ENCODE assay signal across 30 mouse cellular contexts in the genomic region with DNA sequence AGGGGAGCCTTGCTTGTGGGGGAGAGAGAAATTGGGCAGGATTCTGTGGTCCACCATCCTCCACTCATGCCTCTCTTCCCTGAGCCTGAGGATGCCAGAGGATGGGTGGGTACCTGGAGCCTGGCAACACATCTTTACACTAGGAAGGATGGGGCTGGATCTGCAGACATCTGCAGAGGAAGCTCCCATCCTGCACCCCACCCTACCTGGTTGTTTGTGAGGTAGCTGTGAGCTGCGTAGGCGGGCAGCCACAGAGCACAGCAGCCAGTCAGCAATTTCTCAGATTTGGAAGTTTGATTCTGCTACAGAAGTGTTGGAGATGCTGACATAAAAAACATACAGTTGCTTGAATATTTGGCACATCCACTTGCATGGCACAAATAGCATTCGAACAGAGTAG. TPM values are rescaled to one million over a fixed set of nuclear protein-coding genes. Genes with fewer than 3 reads are reported as not detected.
DNase-seq lines count a peak whose midpoint lies in the region; ATAC-seq and TF ChIP-seq lines count a peak whose summit lies in the region.
"Had no signal": no experiment of that assay in that cellular context is flagged by ENCODE, and none has a peak within 500 bp of the region (broad histone marks: within the 10 kb centered on the region; RNA-seq: fewer than 3 reads in every experiment).

No protein-coding gene starts in this region.

- ATAC-seq in activated CD4-positive, CD25-positive, alpha-beta regulatory T cell, adult 4 months = peak; percentile 48
- ATAC-seq in forebrain, postnatal 0 days = no peak
- ATAC-seq: forebrain, embryonic 13.5 days; midbrain, embryonic 16.5 days; Patski had no signal

- no peaks in the 10 kb centered on the region for H3K9me3 ChIP-seq in forebrain, postnatal 0 days (ENCODE audit: low read length)
- H3K9me3 ChIP-seq: embryonic facial prominence, embryonic 10.5 days; embryonic facial prominence, embryonic 15.5 days; forebrain, embryonic 13.5 days; heart, embryonic 12.5 days; kidney, embryonic 15.5 days; limb, embryonic 12.5 days; liver, embryonic 15.5 days; lung, embryonic 15.5 days; neural tube, embryonic 12.5 days had no signal

- H3K4me3 ChIP-seq in forebrain, postnatal 0 days (ENCODE audit: low read depth, low read length) = no peak overlapping the region
- H3K4me3 ChIP-seq: embryonic facial prominence, embryonic 10.5 days; embryonic facial prominence, embryonic 15.5 days; forebrain, embryonic 13.5 days; heart, embryonic 12.5 days; kidney, embryonic 15.5 days; layer of hippocampus, adult 2 months; left cerebral cortex, adult 2 months; limb, embryonic 12.5 days; liver, embryonic 15.5 days; lung, embryonic 15.5 days; neural tube, embryonic 12.5 days had no signal

- no peak overlapping the region for H3K9ac ChIP-seq in forebrain, postnatal 0 days
- H3K9ac ChIP-seq: embryonic facial prominence, embryonic 15.5 days; forebrain, embryonic 13.5 days; heart, embryonic 12.5 days; hindbrain, embryonic 14.5 days; kidney, embryonic 15.5 days; limb, embryonic 12.5 days; liver, embryonic 15.5 days; lung, embryonic 15.5 days; neural tube, embryonic 12.5 days had no signal

- H3K4me2 ChIP-seq in forebrain, postnatal 0 days (ENCODE audit: low read depth) = no peak overlapping the region
- H3K4me2 ChIP-seq: embryonic facial prominence, embryonic 15.5 days; forebrain, embryonic 13.5 days; heart, embryonic 12.5 days; hindbrain, embryonic 14.5 days; kidney, embryonic 15.5 days; limb, embryonic 12.5 days; liver, embryonic 15.5 days; lung, embryonic 15.5 days; midbrain, embryonic 11.5 days; neural tube, embryonic 12.5 days had no signal

- no peaks in the 10 kb centered on the region for H3K36me3 ChIP-seq in forebrain, postnatal 0 days (ENCODE audit: insufficient read depth)
- H3K36me3 ChIP-seq: embryonic facial prominence, embryonic 10.5 days; embryonic facial prominence, embryonic 15.5 days; heart, embryonic 12.5 days; kidney, embryonic 15.5 days; limb, embryonic 12.5 days; liver, embryonic 15.5 days; lung, embryonic 15.5 days; neural tube, embryonic 12.5 days had no signal

- no peak for TF ChIP-seq CTCF in forebrain, postnatal 0 days (IDR thresholded peaks at IDR 0.05; ENCODE audit: low read depth)

- H3K4me1 ChIP-seq in forebrain, postnatal 0 days (ENCODE audit: insufficient read depth) = no peaks in the 10 kb centered on the region
- H3K4me1 ChIP-seq: embryonic facial prominence, embryonic 15.5 days; forebrain, embryonic 13.5 days; kidney, embryonic 15.5 days; neural tube, embryonic 12.5 days had no signal

- H3K27me3 ChIP-seq in forebrain, postnatal 0 days (ENCODE audit: insufficient read depth, low read length) = no peaks in the 10 kb centered on the region
- H3K27me3 ChIP-seq: embryonic facial prominence, embryonic 15.5 days; kidney, embryonic 15.5 days; limb, embryonic 12.5 days; lung, embryonic 15.5 days; neural tube, embryonic 12.5 days; Patski had no signal

- peak; percentile 65 for DNase-seq in thymus, postnatal 14 days
- DNase-seq in thymus, postnatal 0 days (ENCODE audit: low spot score) = no peak
- peak; percentile 60 for DNase-seq in thymus, postnatal 25 days
- no peak for DNase-seq in forebrain, postnatal 0 days
- DNase-seq in spleen, postnatal 10 days (ENCODE audit: low spot score in 2 of 2) = no peak
- no peak for DNase-seq in adrenal gland, adult (ENCODE audit: inconsistent age in 2 of 2, low spot score in 1 of 2)
- DNase-seq: adrenal gland, adult 8-10 months; cerebellum, adult 8-10 months; cerebellum, postnatal 25 days; gastrocnemius, postnatal 14 days; kidney, adult 18-20 months; kidney, postnatal 25 days; lung, postnatal 36 days; right cerebral cortex, postnatal 14 days had no signal

- no peak overlapping the region for H3K27ac ChIP-seq in forebrain, postnatal 0 days (ENCODE audit: low read depth, low read length)
- H3K27ac ChIP-seq: embryonic facial prominence, embryonic 10.5 days; embryonic facial prominence, embryonic 15.5 days; forebrain, embryonic 13.5 days; hindbrain, embryonic 14.5 days; kidney, embryonic 15.5 days; layer of hippocampus, adult 2 months; left cerebral cortex, adult 2 months; limb, embryonic 12.5 days; liver, embryonic 15.5 days; lung, embryonic 15.5 days; neural tube, embryonic 12.5 days had no signal

- 89% methylated on average over 3 of the region's 3 CpGs for whole genome bisulfite sequencing in forebrain, postnatal 0 days

RNA-seq across cellular contexts. Expression of gene Ets1, which starts 15.6 kb away (rescaled TPM):
- 324 and 355 TPM in 2 replicates for polyA plus RNA-seq in thymus, postnatal 0 days (2015; fragmentation: Nextera tagmentation; extraction: Ambion mirVana)
- 100 to 1,000 TPM; 724 to 833 TPM for polyA plus RNA-seq in activated CD4-positive, CD25-positive, alpha-beta regulatory T cell, adult 4 months (2017; shearing (Covaris generic))
- total RNA-seq in forebrain, postnatal 0 days (2014; rRNA removed) = 17.2 and 21.2 TPM in 2 replicates
- polyA plus RNA-seq in forebrain, postnatal 0 days (2015; fragmentation: Nextera tagmentation; extraction: Ambion mirVana) = 9.6 and 12.3 TPM in 2 replicates

Comparison
In these comparisons a context has a peak if more than half of its experiments do, and no peak if none do; other contexts are left out.
1. DNase-seq: peak in thymus, postnatal 14 days (single experiment) and thymus, postnatal 25 days (single experiment); none in thymus, postnatal 0 days (single experiment), forebrain, postnatal 0 days (single experiment), spleen, postnatal 10 days (0 of 2) and adrenal gland, adult (0 of 2).
2. RNA of gene Ets1, which starts 15.6 kb away (polyA plus RNA-seq): 724 to 833 TPM in activated CD4-positive, CD25-positive, alpha-beta regulatory T cell, adult 4 months and 324 to 355 TPM in thymus, postnatal 0 days; 9.6 to 12.3 TPM in forebrain, postnatal 0 days; every median in the first group is over 10 times any median in the second.